Comparison of ENCODE assay signal across 15 mouse cellular contexts in genomic region chr3:75633221-75633620, GRCm38 (mm10).
DNase-seq lines count a peak whose midpoint lies in the region; ATAC-seq and TF ChIP-seq lines count a peak whose summit lies in the region.
"Had no signal": no experiment of that assay in that cellular context is flagged by ENCODE, and none has a peak within 500 bp of the region (broad histone marks: within the 10 kb centered on the region; RNA-seq: fewer than 3 reads in every experiment).

No protein-coding gene starts in this region.

- H3K9ac ChIP-seq in embryonic facial prominence, embryonic 11.5 days (replicated peaks; ENCODE audit: low read length) = no peak overlapping the region
- H3K9ac ChIP-seq in embryonic facial prominence, embryonic 15.5 days = no peak overlapping the region
- H3K9ac ChIP-seq: forebrain, embryonic 13.5 days had no signal

- no peaks in the 10 kb centered on the region for H3K27me3 ChIP-seq in embryonic facial prominence, embryonic 11.5 days (ENCODE audit: control insufficient read depth, insufficient read depth, low read length)
- H3K27me3 ChIP-seq in embryonic facial prominence, embryonic 10.5 days (replicated peaks; ENCODE audit: low read depth, poor library complexity, severe bottlenecking) = no peaks in the 10 kb centered on the region
- no peaks in the 10 kb centered on the region for H3K27me3 ChIP-seq in embryonic facial prominence, embryonic 15.5 days
- no peaks in the 10 kb centered on the region for H3K27me3 ChIP-seq in kidney, adult 2 months (replicated peaks; ENCODE audit: control insufficient read depth, insufficient read depth, low read length)
- H3K27me3 ChIP-seq: forebrain, embryonic 13.5 days had no signal

- H3K27ac ChIP-seq in embryonic facial prominence, embryonic 11.5 days (replicated peaks; ENCODE audit: low read depth, low read length) = no peak overlapping the region
- no peak overlapping the region for H3K27ac ChIP-seq in embryonic facial prominence, embryonic 10.5 days (replicated peaks)
- peak overlapping the region; percentile 55; the same call in 1 of the 2 replicates for H3K27ac ChIP-seq in embryonic facial prominence, embryonic 15.5 days (replicated peaks)
- H3K27ac ChIP-seq in kidney, adult 2 months (ENCODE audit: insufficient read depth, low read depth, low read length) = no peak overlapping the region
- H3K27ac ChIP-seq: forebrain, embryonic 13.5 days; layer of hippocampus, adult 2 months had no signal

- TF ChIP-seq CTCF in brain, embryonic 14.5 days (IDR thresholded peaks at IDR 0.05; ENCODE audit: borderline replicate concordance, extremely low read depth, insufficient read depth, insufficient read length) = no peak
- no peak for TF ChIP-seq CTCF in kidney, adult 2 months (conservative IDR thresholded peaks at IDR 0.05; ENCODE audit: insufficient read depth, insufficient read length, low read depth, low read length)

- peak; percentile 63 for DNase-seq in embryonic facial prominence, embryonic 11.5 days (ENCODE audit: low spot score)
- no peak for DNase-seq in embryonic facial prominence, embryonic 10.5 days (ENCODE audit: low spot score)
- DNase-seq in brain, embryonic 14.5 days (ENCODE audit: low read depth) = peak; percentile 31
- peak; percentile 34 for DNase-seq in mesoderm, embryonic 11.5 days (ENCODE audit: low read depth, low spot score)
- DNase-seq in adrenal gland, postnatal 25 days = no peak
- no peak for DNase-seq in MN1 (ENCODE audit: low spot score)
- DNase-seq in kidney, adult 2 months = no peak
- DNase-seq: cerebellum, adult 11 months; kidney, adult 11 months; kidney, postnatal 10 days; lung, adult 2 months; lung, postnatal 36 days had no signal

- H3K36me3 ChIP-seq in embryonic facial prominence, embryonic 11.5 days (replicated peaks; ENCODE audit: control insufficient read depth, insufficient read depth, low read depth, low read length) = no peaks in the 10 kb centered on the region
- no peaks in the 10 kb centered on the region for H3K36me3 ChIP-seq in embryonic facial prominence, embryonic 10.5 days (replicated peaks)
- H3K36me3 ChIP-seq in embryonic facial prominence, embryonic 15.5 days = no peaks in the 10 kb centered on the region
- no peaks in the 10 kb centered on the region for H3K36me3 ChIP-seq in kidney, adult 2 months (ENCODE audit: control insufficient read depth, insufficient read depth, low read length)

- no peak for TF ChIP-seq POLR2A in brain, embryonic 14.5 days (IDR thresholded peaks at IDR 0.05; ENCODE audit: borderline replicate concordance, extremely low read depth, insufficient read depth, insufficient read length, poor library complexity, severe bottlenecking)
- no peak for TF ChIP-seq POLR2A in kidney, adult 2 months (IDR thresholded peaks at IDR 0.05; ENCODE audit: low read depth, low read length)

- 72% methylated on average over 1 of the region's 1 CpGs for WGBS in embryonic facial prominence, embryonic 11.5 days
- WGBS in embryonic facial prominence, embryonic 10.5 days = 76% methylated on average over 1 of the region's 1 CpGs
- 53% methylated on average over 1 of the region's 1 CpGs for WGBS in embryonic facial prominence, embryonic 15.5 days
- 78% methylated on average over 1 of the region's 1 CpGs for WGBS in kidney, adult 2 months

- no peaks in the 10 kb centered on the region for H3K9me3 ChIP-seq in embryonic facial prominence, embryonic 11.5 days (replicated peaks; ENCODE audit: control insufficient read depth, low read length)
- H3K9me3 ChIP-seq in embryonic facial prominence, embryonic 10.5 days = no peaks in the 10 kb centered on the region
- H3K9me3 ChIP-seq in embryonic facial prominence, embryonic 15.5 days (replicated peaks) = no peaks in the 10 kb centered on the region
- H3K9me3 ChIP-seq: forebrain, embryonic 13.5 days had no signal

- no peak overlapping the region for H3K4me3 ChIP-seq in embryonic facial prominence, embryonic 11.5 days (ENCODE audit: low read depth, low read length)
- no peak overlapping the region for H3K4me3 ChIP-seq in embryonic facial prominence, embryonic 10.5 days
- H3K4me3 ChIP-seq in embryonic facial prominence, embryonic 15.5 days (replicated peaks) = no peak overlapping the region
- no peak overlapping the region for H3K4me3 ChIP-seq in kidney, adult 2 months (ENCODE audit: insufficient read depth, low read depth, low read length)
- H3K4me3 ChIP-seq: forebrain, embryonic 13.5 days; layer of hippocampus, adult 2 months had no signal

- H3K4me1 ChIP-seq in embryonic facial prominence, embryonic 11.5 days (ENCODE audit: control insufficient read depth, insufficient read depth, low read length) = no peaks in the 10 kb centered on the region
- peaks cover 6% of the 10 kb centered on the region for H3K4me1 ChIP-seq in embryonic facial prominence, embryonic 10.5 days
- peaks cover 4% of the 10 kb centered on the region; the same call in 1 of the 2 replicates for H3K4me1 ChIP-seq in embryonic facial prominence, embryonic 15.5 days
- H3K4me1 ChIP-seq in kidney, adult 2 months (ENCODE audit: control insufficient read depth, insufficient read depth, low read length) = no peaks in the 10 kb centered on the region
- H3K4me1 ChIP-seq: forebrain, embryonic 13.5 days had no signal

- ATAC-seq in embryonic facial prominence, embryonic 11.5 days (replicated peaks; ENCODE audit: insufficient number of reproducible peaks, low FRiP score, low TSS enrichment, low read depth) = peak; percentile 76; the same call in 1 of the 2 replicates
- peak; percentile 39; the same call in 1 of the 2 replicates for ATAC-seq in embryonic facial prominence, embryonic 15.5 days (ENCODE audit: insufficient number of reproducible peaks, low FRiP score, low TSS enrichment, low read depth)

- no peak overlapping the region for H3K4me2 ChIP-seq in embryonic facial prominence, embryonic 11.5 days (ENCODE audit: low read depth, low read length)
- H3K4me2 ChIP-seq in embryonic facial prominence, embryonic 15.5 days (replicated peaks) = no peak overlapping the region
- H3K4me2 ChIP-seq: forebrain, embryonic 13.5 days had no signal

Comparison
In these comparisons a context has a peak if more than half of its experiments do, and no peak if none do; other contexts are left out.
1. DNase-seq: peak in embryonic facial prominence, embryonic 11.5 days (single experiment), brain, embryonic 14.5 days (single experiment) and mesoderm, embryonic 11.5 days (single experiment); none in embryonic facial prominence, embryonic 10.5 days (single experiment), adrenal gland, postnatal 25 days (single experiment), MN1 (single experiment) and kidney, adult 2 months (single experiment).